Mouse (Mus musculus) ES-E14 (cell line): ENCODE measurements around the gene 2410137M14Rik. TPM values are rescaled to one million over a fixed set of nuclear protein-coding genes. Genes with fewer than 3 reads are reported as not detected.

Experiments used
- DNase-seq: peaks from one replicate; pipeline ENCODE4 v3.0.0-alpha.2; 2013; ENCODE audit warnings: low read depth, low spot score
- H3K27ac ChIP-seq: 2 replicates; pipeline ENCODE4 v1.5.1; 2012; ENCODE audit warnings: low read depth, mild to moderate bottlenecking, low read length, moderate library complexity, mixed read lengths; ENCODE audit not compliant: poor library complexity, insufficient read depth, severe bottlenecking
- H3K36me3 ChIP-seq: 2 replicates; pipeline ENCODE4 v1.6.1; 2012; ENCODE audit warnings: mild to moderate bottlenecking, low read length, moderate library complexity, mixed read lengths; ENCODE audit not compliant: control insufficient read depth, poor library complexity, insufficient read depth, severe bottlenecking
- H3K4me1 ChIP-seq, 2 experiments: fragments of 150-350 bp in 1 of 2; sonication (generic) in 1 of 2; 2 replicates each; pipeline ENCODE4 v1.6.1; 2012; ENCODE audit warnings: low read length in 2 of 2, mild to moderate bottlenecking in 1 of 2, mixed read lengths in 1 of 2; ENCODE audit not compliant: control insufficient read depth in 2 of 2, insufficient read depth in 2 of 2, poor library complexity in 1 of 2
- H3K4me3 ChIP-seq, 2 experiments: fragments of 150-350 bp in 1 of 2; sonication (generic) in 1 of 2; 2 replicates each; pipeline ENCODE4 v1.5.1; 2012; ENCODE audit warnings: low read length in 2 of 2, low read depth in 1 of 2, mild to moderate bottlenecking in 1 of 2, mixed read lengths in 1 of 2; ENCODE audit not compliant: insufficient read depth in 1 of 2, poor library complexity in 1 of 2, severe bottlenecking in 1 of 2
- H3K9ac ChIP-seq: 2 replicates; pipeline ENCODE4 v1.6.1; 2012; ENCODE audit warnings: low read depth, mild to moderate bottlenecking, low read length, mixed read lengths; ENCODE audit not compliant: poor library complexity, insufficient read depth, severe bottlenecking
- H3K9me3 ChIP-seq: fragments of 150-350 bp; sonication (generic); 2 replicates; pipeline ENCODE4 v1.6.1; 2012; ENCODE audit warnings: low read depth, mild to moderate bottlenecking, low read length; ENCODE audit not compliant: control insufficient read depth, insufficient read depth
- CHD2 ChIP-seq: IDR thresholded peaks from 2 replicates; pipeline ENCODE4 v1.6.1; 2014; ENCODE audit warnings: mild to moderate bottlenecking, low read depth, low read length, inconsistent platforms
- HCFC1 ChIP-seq: IDR thresholded peaks from 2 replicates; pipeline ENCODE4 v1.6.1; 2012; ENCODE audit warnings: low read length, inconsistent platforms, borderline replicate concordance; ENCODE audit not compliant: insufficient read depth
- MAFK ChIP-seq: IDR thresholded peaks from 2 replicates; pipeline ENCODE4 v1.6.1; 2014; ENCODE audit warnings: mild to moderate bottlenecking, low read depth, low read length, inconsistent platforms; ENCODE audit not compliant: insufficient read depth
- ZC3H11A ChIP-seq: IDR thresholded peaks from 2 replicates; pipeline ENCODE4 v1.6.1; 2012; ENCODE audit warnings: low read depth, mild to moderate bottlenecking, inconsistent platforms, low read length, borderline replicate concordance
- ZNF384 ChIP-seq: IDR thresholded peaks from 2 replicates; pipeline ENCODE4 v1.6.1; 2012; ENCODE audit warnings: low read depth, low read length, inconsistent platforms
- in situ Hi-C, 2 experiments: fragments of 600-800 bp; cut with MboI; formaldehyde crosslinking; loops; one replicate each; pipeline ENCODE4 v1.15.1; 2025; ENCODE audit warnings: low sequenced_read_pairs in 2 of 2, inconsistent platforms in 1 of 2; ENCODE audit not compliant: unreplicated experiment in 2 of 2
- total RNA-seq: library from RNA; depleted of rRNA; stranded (reverse); fragments of 300-350 nt; gene quantifications from 2 replicates; pipeline ENCODE4 v1.2.3, GENCODE M21; 2012

2410137M14Rik gene
- total RNA-seq, 1 experiment, result 14.8 TPM

GRCm38 (mm10) chr17:37012141-37012540 is 31.1 kb upstream of the 2410137M14Rik start:
- H3K9me3 ChIP-seq, result no peaks in the 10 kb centered on the region
- no peak for DNase-seq
- TF ChIP-seq HCFC1, result no peak
- no peak for TF ChIP-seq ZC3H11A
- no peak for TF ChIP-seq CHD2
- TF ChIP-seq ZNF384, result no peak
- no peak for TF ChIP-seq MAFK
- H3K27ac ChIP-seq, result peak overlapping the region; percentile 10; the same call in 1 of the 2 replicates
- H3K4me1 ChIP-seq, result peaks cover 5 to 9% of the 10 kb centered on the region in 2 experiments; a peak in 3 of 4 replicates
- no peak overlapping the region for H3K9ac ChIP-seq
- no peak overlapping the region for H3K4me3 ChIP-seq
- H3K36me3 ChIP-seq, result peaks cover 39% of the 10 kb centered on the region
- in situ Hi-C loops, result no loop called here

- DNase-seq, result no peak
- no peak overlapping the region for H3K4me3 ChIP-seq
- H3K9ac ChIP-seq, result no peak overlapping the region
- H3K4me1 ChIP-seq, result peaks cover 5 to 9% of the 10 kb centered on the region in 2 experiments; a peak in 3 of 4 replicates
- in situ Hi-C loops, result no loop called here
- TF ChIP-seq CHD2 (no peak), HCFC1 (no peak), ZC3H11A (no peak), ZNF384 (no peak), MAFK (no peak)
- H3K36me3 ChIP-seq, result peaks cover 42% of the 10 kb centered on the region
- no peaks in the 10 kb centered on the region for H3K9me3 ChIP-seq
- peak overlapping the region; percentile 10; the same call in 1 of the 2 replicates for H3K27ac ChIP-seq
Measured at GRCm38 (mm10) chr17:37011719-37012118, 30.7 kb upstream of the 2410137M14Rik start.

- Histone ChIP-seq H3K9me3 (no peaks in the 10 kb centered on the region), H3K27ac (peak overlapping the region; percentile 48), H3K9ac (no peak overlapping the region), H3K36me3 (peaks cover 62% of the 10 kb centered on the region), H3K4me1 (peaks cover 8 to 9% of the 10 kb centered on the region in 2 experiments; a peak in 3 of 4 replicates), H3K4me3 (no peak overlapping the region; a peak in 1 of 4 replicates)
- DNase-seq, result no peak
- no peak for TF ChIP-seq HCFC1
- TF ChIP-seq ZC3H11A, result no peak
- no peak for TF ChIP-seq MAFK
- no peak for TF ChIP-seq ZNF384
- TF ChIP-seq CHD2, result no peak
- in situ Hi-C loops, result no loop called here
Measured at GRCm38 (mm10) chr17:37009460-37010042, 28.5 kb upstream of the 2410137M14Rik start.

- H3K9me3 ChIP-seq, result no peaks in the 10 kb centered on the region
- no peak for DNase-seq
- H3K27ac ChIP-seq, result no peak overlapping the region; the same call in 1 of the 2 replicates
- peaks cover 66% of the 10 kb centered on the region for H3K36me3 ChIP-seq
- peaks cover 8 to 9% of the 10 kb centered on the region in 2 experiments; a peak in 3 of 4 replicates for H3K4me1 ChIP-seq
- H3K9ac ChIP-seq, result no peak overlapping the region
- TF ChIP-seq CHD2, result no peak
- TF ChIP-seq HCFC1, result no peak
- no peak for TF ChIP-seq MAFK
- TF ChIP-seq ZNF384, result no peak
- no peak for TF ChIP-seq ZC3H11A
- in situ Hi-C loops, result no loop called here
- no peak overlapping the region for H3K4me3 ChIP-seq
Measured at GRCm38 (mm10) chr17:37008161-37008560, 27.1 kb upstream of the 2410137M14Rik start.

- in situ Hi-C loops, result no loop called here
- DNase-seq, result no peak
- TF ChIP-seq ZNF384 (peak; percentile 96), HCFC1 (no peak)
- Histone ChIP-seq H3K4me1 (peaks cover 5 to 10% of the 10 kb centered on the region in 2 experiments; a peak in 3 of 4 replicates), H3K9ac (peak overlapping the region; percentile 86), H3K4me3 (peak overlapping the region; percentile 67 to 79), H3K27ac (peak overlapping the region; percentile 88; the same call in 1 of the 2 replicates), H3K9me3 (no peaks in the 10 kb centered on the region), H3K36me3 (peaks cover 39% of the 10 kb centered on the region)
Measured at GRCm38 (mm10) chr17:37003366-37003765, 22.3 kb upstream of the 2410137M14Rik start.
